Mouse (Mus musculus): ENCODE data around the gene Man2b2.
"Not testable (repeated sequence)": the region's sequence is repeated elsewhere in the genome, so short reads cannot be mapped to it uniquely, and the experiment has no call there.

Gene Man2b2

DNA sequence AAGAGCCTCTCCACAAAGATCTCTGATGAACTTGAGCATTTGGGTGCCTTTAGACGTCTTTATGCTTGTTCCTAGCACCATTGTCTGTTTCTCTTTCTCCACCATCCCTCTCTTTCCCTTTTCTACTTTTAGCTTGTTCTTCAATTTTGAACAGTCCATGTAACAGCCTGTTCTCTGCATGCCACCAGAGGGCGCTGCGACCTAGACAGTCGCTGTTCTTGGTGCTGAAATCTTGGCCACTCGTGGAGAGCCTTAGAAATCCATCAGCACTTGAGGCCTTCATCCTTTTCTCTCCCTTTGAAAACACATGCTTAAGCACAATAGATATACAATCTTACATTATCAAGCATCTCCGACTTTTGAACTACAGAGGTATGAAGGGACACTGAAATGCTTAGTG is 5.5 kb upstream of the Man2b2 start:
- in situ Hi-C loops (cut with MseI, MboI) = no loop called here

DNA sequence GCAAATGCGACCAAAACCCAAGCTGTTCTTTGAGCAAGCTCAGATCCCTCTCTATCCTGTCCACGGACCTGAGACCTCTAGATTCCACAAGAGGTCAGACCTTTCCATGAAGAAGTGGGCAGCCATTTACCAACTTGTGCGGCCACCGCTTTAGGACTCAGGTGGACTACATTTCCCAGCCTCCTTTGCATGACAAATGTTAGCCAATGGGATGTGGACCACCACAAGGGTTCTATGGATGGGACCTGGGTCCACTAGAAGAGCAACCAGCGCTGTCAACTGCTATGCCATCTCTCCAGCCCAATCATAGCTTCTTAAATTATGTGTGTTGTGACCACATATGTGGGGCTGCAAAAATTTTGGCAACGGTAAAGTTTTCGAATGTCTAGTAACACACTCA is 819 bp upstream of the Man2b2 start:
- in situ Hi-C loops (cut with MseI, MboI) = no loop called here

DNA sequence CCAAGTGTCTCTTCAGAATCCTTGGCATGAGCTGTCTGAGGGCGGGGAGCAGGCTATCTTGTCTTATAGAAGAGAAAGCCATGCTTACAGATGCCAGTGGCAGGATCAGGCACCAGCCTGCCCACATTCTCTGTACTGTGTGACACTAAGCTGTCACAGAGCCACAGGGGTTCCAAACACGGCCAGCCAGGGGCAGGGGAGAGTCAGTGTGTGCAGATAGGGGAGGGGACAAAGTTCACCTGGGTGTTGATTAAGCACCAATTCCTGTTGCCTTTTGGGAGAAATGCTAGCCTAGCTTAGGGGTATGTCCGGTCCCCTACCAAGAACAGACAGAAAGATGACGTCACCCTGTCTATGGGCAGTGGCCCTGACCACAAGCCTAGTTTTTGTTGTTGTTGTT is 1.4 kb downstream of the Man2b2 start:
- in situ Hi-C loops (cut with MseI, MboI) = no loop called here

DNA sequence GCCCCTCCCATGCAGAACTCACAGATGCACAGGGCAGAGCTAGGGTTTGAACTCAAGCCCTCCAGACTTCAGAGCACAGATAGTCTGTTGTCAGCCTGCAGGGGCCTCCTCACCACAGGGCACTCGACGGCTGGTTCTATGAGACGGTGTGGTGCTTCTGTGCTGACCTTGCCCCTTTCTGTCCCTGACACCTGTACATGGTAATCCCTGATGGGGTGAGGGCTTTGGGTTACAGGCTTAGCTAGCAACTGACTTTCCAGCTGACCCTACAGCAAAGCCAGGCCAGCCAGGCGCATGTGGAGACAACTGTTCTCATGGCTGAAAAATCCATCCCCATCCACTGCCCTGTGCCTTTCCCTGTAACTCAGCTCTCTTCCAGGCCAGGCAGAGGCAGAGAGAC is 7.5 kb downstream of the Man2b2 start:
- in situ Hi-C loops (cut with MseI, MboI) = no loop called here

DNA sequence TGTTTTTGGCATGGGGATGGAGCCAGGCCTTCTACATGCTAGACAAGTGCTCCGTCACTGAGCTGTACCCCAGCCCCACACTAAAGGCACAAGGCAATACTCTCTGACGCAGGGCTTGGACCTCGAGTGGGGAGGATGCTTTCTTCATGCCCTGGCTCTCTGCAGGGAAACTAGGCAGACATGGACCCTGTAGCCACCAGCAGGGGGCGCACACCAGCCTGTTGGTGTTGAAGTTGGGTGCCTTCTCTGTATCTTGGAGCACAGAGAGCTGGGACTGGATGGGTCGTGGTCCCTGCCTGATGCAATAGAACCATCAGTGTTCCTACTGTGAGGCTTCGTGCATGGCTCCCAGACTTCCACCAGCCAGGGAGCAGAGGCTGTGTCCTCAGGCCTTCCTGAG is 10.3 kb downstream of the Man2b2 start:
- in situ Hi-C loops (cut with MseI, MboI) = no loop called here

DNA sequence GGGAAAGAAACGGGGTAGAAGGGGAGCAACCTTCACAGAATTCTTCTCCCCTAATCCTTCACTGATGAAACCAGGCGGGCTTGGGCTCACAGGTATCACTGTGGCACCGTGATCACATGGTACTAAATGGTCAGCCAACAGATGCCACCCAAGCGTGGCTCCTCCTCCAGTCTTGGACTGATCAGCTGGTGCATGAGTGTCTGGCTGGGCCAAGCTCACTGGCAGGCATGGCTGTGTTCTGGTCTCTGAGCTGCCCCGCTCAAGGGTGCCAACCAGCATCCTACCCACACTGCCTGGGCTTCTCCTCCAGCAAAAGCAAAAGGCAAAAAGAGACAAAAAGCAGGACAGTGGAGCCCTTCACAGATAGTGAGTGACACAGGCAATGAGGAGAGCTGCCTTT is 10.7 kb downstream of the Man2b2 start:
- in situ Hi-C loops (cut with MseI, MboI) = no loop called here

DNA sequence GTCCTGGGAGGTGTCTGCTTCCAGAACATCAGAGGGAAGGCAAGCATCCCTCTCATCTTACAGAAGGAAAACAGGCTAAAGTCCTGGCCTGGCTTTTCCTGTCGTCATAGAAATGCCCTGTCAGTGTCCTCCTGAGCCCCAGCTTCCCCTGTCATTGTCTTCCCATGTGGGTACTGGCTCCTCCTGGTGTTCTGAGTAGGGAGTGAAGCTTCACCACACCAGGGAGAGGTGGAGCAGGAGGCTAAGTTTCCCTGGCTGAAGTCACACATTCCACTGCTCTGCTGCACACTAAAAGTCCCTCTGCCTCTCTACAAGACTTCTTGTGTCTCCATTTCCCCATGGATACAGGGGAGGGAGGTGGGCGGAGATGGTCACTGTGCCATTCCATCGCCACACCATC is 12.7 kb downstream of the Man2b2 start:
- in situ Hi-C loops (cut with MseI, MboI) = no loop called here

DNA sequence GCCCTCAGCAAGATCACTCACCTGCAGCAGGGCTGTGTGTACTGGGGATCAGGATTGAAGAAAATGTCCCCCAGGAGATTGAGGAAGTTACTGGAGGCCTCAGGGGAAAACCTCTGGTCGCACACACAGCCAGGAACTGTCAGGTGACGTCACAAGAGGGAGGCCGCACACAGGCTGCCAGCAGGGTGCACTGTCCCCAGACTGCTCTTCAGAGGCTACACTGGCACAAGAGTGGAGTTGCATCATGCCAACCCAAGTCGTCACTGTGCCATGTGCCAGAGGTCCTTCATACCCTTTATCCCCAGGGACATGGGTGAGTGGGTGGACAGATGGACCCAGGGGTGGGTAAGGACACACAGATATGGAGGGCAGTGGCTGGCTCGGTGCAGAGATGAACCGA is 15.9 kb downstream of the Man2b2 start:
- in situ Hi-C loops (cut with MseI, MboI) = no loop called here

DNA sequence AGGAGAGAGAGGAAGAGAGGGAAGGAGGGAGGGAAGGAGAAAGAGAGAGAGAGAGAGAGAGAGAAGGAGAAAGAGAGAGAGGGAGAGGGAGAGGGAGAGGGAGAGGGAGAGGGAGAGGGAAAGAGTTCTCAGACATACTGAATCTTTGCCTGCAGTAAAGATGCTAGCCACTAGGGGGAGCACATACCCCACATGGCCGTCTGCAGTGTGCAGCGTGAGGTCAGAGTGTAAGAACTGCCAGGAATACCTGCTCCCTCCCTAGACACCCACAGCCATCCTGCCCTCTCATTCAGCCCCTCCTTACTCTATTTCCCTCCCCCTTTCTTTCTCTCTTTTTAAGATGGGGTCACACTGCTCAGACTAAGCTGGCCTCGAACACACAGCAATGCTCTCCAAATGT is 19.0 kb downstream of the Man2b2 start:
- in situ Hi-C loops (cut with MseI, MboI) = no loop called here

DNA sequence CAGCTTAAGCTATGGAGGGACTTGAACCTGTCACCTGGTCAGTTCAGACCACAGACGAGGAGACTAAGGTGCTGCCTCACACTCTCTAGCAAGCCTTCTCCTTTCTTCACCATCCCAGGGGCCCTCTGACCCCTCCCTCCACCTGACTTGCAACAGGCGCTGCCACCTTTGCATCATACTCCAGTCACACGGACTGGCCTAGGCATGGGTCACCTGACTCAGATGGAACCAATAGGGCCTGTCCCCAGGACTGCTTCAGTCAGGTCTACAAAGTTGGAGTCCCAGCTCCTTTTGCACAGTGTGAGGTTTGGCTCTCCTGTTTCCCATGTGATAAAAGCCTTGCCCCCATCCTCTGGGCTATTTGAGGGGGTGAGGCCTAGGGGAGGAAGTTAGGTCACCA is 19.8 kb downstream of the Man2b2 start:
- in situ Hi-C loops (cut with MseI, MboI) = no loop called here

DNA sequence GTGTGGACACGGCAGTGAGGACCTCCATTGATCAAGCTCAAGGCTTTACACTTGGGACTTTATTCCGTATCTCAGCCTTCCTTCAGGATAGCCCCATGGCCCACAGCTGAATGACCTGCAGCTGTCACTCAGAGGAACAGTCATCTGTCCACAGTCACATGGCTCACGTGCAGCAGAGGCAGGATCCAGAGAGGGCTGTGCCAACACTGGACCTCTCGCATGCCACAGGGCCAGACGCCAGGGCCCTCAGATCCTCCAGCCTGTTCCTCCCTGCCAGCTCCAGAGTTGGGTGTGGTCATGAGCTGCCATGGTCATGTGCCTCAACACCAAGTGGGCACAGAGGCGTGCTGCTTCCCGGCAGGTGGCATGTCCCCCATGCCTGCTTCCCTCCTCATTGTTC is 21.3 kb downstream of the Man2b2 start:
- in situ Hi-C loops (cut with MseI, MboI) = loop anchor here in 1 of 2 experiments (5.0 kb wide), 1 partner anchor 52 kb away; no protein-coding TSS in a partner anchor

DNA sequence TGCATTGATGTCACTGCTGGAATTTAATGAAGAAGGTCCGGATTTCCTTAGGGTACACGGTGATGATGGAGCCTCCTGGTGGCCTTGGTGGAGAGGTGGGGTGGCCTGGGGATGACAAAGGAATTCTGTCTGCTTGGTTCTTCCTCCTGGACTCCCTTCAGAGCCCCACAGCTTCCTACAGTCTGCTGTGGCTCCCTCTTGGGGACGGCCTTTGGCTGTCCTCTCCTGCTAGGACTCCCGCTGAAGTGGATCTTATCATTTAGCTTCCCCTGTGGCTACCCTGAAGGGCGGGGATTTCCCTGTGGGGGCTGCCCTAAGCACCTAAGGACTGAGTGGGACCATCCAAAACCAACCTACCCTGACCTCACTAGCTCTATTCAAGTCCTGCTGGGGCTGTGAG is 23.3 kb downstream of the Man2b2 start:
- in situ Hi-C loops (cut with MseI, MboI) = loop anchor here in 1 of 2 experiments (5.0 kb wide), 1 partner anchor 50 kb away; no protein-coding TSS in a partner anchor

DNA sequence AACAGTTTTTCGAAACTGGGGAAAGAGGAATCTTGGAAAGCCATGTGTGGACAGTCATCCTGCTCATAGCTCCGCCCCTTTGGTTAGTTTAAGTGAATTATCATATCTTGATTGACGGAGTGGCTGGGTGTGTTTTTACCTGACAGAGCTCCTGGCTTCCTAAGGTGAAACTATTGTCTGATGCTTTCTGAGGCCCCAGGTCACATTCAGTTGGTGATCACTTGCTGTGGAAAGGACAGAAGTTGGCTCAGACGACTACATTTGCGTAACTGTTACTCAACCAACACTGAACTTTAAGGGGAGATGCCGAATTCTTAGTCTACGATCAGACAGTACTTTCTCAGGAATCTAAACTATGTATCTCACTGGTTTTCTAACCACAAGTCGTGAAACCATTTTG is 33.2 kb downstream of the Man2b2 start:
- in situ Hi-C loops (cut with MseI, MboI) = no loop called here

DNA sequence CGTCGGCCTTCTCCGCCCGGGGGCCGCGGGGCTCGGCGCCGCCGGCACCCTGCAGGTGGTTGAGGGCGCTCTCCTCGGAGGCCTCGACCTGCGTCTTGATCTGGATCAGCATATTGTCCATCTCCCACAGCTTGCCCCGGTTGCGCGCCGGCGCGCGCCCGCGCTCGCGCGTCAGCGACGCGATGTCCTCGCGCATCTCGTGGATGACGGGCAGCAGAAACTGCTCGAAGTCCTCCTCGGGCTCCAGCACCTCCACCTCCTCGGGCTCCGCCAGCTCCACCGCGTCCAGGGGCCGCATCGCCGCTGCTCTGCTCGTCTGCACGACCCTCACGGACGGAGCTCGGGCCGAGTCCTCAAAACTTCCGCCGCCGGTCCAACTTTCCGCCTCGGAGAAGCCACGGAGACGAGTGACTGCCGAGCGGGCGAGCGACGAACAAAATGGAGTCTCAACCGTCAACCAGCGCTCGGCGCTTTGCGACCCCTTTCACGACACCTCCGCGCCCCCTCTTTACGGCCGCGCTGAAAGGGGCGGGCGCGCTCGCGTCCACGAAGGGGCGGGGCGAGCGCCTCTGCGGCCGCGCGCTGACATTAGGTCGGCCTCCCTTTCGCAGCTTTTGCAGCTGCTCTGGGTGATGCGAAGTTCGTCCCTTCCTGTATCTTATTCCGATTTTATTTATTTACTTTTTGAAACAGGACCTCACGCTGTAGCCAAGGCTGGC is 34.0 kb downstream of the Man2b2 start, which contains the start of gene Mrfap1:
Mrfap1 (minus strand) TSS at position 477 of the 719 bp plus-strand sequence.
- in situ Hi-C loops (cut with MseI, MboI) = not testable (repeated sequence)

DNA sequence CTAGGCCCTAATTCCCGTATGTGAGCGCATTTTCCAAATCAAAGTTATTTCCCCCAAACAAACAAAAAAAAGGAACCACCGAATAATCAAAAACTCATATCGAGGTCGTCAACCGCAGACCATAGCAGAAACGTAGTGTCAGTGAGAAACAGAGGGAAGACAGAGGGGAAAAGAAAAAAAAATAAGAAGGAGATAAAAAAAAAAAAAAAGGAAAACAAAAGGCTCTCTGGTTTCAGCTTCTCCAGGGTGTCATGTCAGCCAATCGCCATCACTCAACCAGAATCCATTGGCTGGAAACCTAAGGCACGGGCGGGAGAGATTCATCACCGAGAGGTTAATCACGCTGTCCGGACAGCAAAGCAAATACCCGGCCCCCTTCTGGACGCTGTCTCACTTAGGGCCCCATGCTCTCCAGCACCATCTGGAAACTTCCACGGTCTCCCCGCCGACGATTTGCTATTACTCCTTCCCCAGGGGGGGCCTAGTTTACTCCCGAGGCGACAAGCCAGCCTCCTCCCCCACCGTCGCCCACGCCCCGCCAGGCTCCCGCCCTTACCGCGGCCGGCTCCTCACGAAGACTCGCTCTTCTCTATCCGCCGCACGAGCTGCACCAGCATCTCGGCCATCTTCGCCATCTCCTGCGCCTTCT is 34.7 kb downstream of the Man2b2 start:
- in situ Hi-C loops (cut with MseI, MboI) = not testable (repeated sequence)

DNA sequence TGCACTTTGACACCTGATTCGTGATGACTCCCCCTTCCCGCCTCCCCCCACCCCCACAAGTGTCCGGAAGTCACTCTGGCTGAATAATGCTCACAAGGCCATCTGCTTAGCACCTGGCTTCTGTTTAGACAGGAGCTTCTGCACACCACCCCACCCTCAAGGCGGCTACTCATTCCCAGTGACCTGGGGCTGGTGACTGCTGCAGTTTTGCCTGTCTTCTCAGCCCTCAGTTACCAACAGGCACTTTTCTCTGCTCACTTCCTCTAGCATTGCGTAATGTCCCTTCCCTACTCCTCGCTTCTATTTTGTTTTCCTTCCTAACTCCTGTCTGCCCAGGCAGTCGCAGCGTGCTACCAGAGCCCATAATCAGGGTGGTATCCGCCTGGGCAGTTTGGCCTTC is 38.6 kb downstream of the Man2b2 start:
- in situ Hi-C loops (cut with MseI, MboI) = no loop called here

DNA sequence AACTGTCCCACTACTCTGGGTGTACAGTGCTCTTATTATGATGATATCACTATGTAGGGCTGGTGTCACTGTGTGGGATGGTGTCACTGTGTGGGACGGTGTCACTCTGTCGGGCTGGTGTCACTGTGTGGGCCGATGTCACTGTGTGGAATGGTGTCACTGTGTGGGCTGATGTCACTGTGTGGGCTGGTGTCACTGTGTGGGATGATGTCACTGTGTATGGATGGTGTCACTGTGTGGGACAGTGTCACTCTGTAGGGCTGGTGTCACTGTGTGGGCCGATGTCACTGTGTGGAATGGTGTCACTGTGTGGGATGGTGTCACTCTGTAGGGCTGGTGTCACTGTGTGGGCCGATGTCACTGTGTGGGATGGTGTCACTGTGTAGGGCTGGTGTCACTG is 44.4 kb downstream of the Man2b2 start:
- in situ Hi-C loops (cut with MseI, MboI) = no loop called here

DNA sequence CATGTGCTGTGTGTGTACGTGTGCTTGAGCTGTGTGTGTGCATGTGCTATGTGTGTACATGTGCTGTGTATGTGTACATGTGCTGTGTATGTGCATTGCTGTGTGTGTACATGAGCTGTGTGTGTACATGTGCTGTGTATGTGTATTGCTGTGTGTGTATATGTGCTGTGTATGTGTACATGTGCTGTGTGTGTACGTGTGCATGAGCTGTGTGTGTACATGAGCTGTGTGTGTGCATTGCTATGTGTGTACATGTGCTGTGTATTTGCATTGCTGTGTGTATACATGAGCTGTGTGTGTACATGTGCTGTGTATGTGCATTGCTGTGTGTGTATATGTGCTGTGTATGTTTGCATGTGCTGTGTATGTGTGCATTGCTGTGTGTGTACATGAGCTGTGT is 50.9 kb downstream of the Man2b2 start:
- in situ Hi-C loops (cut with MseI, MboI) = no loop called here

DNA sequence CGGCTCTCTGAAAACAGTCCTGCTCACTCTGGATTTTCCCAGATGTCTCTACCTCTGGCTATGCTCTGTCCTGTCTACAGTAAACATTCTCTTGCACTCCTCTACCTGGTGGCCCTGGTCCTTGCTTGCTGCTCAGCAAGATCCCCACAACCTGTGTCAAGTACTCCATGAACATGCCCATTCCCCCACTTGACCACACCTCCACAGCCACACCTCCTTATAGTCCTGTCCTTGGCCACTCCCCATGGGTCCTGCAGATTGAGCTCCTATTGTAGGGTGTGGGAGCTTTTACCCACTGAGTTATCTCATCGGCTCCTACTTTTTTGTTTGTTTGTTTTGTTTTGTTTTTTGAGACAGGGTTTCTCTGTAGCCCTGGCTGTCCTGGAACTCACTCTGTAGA is 51.6 kb downstream of the Man2b2 start:
- in situ Hi-C loops (cut with MseI, MboI) = no loop called here

DNA sequence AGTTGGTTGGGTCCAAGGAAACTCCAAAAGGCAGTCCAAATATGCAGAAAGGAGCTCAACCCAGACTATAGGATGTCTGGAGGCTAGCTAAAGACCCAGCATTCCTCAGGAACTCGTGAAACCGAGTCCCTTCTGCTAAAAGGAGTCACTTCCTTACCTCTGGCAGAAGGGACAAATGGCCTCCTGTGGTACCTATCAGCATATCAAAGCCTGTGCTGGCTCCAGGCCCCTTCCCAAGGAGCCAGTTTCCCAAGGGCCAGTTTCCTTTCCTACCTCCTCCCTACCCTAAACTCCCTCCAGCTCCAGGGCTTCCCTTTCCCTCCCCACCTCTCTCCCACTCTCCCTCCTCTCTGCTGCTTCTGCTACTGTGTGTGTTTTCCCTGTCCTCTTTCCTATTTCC is 53.3 kb downstream of the Man2b2 start:
- in situ Hi-C loops (cut with MseI, MboI) = no loop called here

DNA sequence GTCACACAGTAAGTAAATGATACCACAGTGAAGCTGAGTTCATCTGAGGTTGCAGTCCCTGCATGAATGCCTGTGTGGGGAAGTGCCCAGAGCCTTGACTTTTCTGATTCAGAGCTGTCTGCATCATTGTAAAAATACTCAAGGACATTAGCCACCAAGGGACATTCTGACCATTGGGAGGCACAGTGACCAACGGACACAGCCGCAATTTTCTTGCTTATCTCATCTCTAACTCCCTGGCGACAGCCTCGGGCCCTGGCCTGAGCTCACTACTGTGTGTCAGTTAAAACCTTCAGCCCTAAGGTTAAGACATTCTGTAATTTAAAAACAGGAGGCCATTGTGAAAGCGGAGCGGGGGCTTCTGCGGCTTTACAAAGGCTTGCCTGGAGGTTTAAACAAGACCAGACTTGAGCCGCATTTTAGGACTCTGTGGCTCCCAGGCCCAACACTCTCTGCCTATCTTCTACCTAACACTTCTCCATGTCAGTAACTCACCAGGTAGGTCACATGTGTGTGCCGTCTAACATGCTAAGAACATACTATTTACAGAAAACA is 54.4 kb downstream of the Man2b2 start:
- in situ Hi-C loops (cut with MseI, MboI) = no loop called here

DNA sequence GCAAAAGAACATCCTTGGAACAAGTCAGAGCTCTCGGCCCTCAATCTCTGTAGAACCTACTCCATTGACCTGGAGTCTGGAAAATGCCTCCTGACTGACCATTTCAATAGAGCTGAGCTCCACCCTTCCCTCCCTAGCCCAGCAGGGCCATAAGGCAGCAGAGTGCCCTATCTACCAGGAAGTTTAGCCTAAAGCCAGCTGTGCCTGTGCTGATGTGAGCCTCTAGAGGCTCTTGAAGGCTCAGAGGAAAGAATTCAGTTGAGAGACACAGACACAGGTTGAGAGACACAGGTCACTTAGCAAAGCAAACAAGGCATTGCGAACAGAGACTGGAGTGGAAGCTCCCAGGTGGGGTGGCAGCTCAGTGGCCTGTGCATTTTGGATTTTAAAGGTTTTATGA is 55.1 kb downstream of the Man2b2 start:
- in situ Hi-C loops (cut with MseI, MboI) = no loop called here

DNA sequence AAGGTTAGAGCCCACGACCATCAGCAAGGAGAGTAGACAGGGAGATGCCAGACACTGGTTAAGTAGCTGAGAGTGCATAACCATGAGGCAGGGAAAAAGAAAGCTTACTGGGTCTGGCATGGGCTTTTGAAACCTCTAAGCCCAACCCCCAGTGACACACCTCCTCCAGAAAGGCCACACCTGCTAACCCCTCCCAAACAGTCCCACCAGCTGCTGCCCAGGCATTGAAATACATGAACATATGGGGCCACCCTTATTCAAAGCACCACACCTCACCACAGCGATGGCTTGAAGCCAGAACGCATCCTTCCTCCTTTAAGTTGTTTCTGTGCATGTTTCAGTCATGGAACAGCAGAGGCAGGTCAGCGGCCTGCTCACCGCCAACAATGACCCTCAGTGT is 57.9 kb downstream of the Man2b2 start:
- in situ Hi-C loops (cut with MseI, MboI) = no loop called here

All from mouse trophoblast stem cell (cell line).